Mouse (Mus musculus) stomach, postnatal 0 days (tissue): ENCODE data around the gene Pofut1. TPM values are rescaled to one million over a fixed set of nuclear protein-coding genes. Genes with fewer than 3 reads are reported as not detected.
"Not testable (repeated sequence)": the region's sequence is repeated elsewhere in the genome, so short reads cannot be mapped to it uniquely, and the experiment has no call there.

Source experiments
- ATAC-seq: fragments of 200-750 bp; cut with Nextera tagmentation; 2 replicates; pipeline ENCODE4 v1.8.0; 2017; ENCODE audit not compliant: low FRiP score, low TSS enrichment
- DNase-seq: peaks from one replicate; pipeline ENCODE4 v3.0.0-alpha.2; 2016; ENCODE audit warnings: low spot score
- H3K27ac ChIP-seq: fragments of 300-500 bp; sonication (generic); replicated peaks from 2 replicates; pipeline ENCODE4 v1.5.1; 2014; ENCODE audit warnings: mild to moderate bottlenecking, control low read depth
- H3K27me3 ChIP-seq: fragments of 300-500 bp; sonication (generic); 2 replicates; pipeline ENCODE4 v1.6.1; 2014; ENCODE audit warnings: low read length; ENCODE audit not compliant: control insufficient read depth, insufficient read depth
- H3K36me3 ChIP-seq: fragments of 300-500 bp; sonication (generic); 2 replicates; pipeline ENCODE4 v1.6.1; 2014; ENCODE audit warnings: low read length, mixed read lengths; ENCODE audit not compliant: control insufficient read depth, insufficient read depth
- H3K4me1 ChIP-seq: fragments of 300-500 bp; sonication (generic); replicated peaks from 2 replicates; pipeline ENCODE4 v1.6.1; 2014; ENCODE audit warnings: antibody characterized with exemption; ENCODE audit not compliant: control insufficient read depth, insufficient read depth
- H3K4me2 ChIP-seq: fragments of 300-500 bp; sonication (generic); replicated peaks from 2 replicates; pipeline ENCODE4 v1.6.1; 2014; ENCODE audit warnings: low read depth, mild to moderate bottlenecking, control low read depth, moderate library complexity
- H3K4me3 ChIP-seq: fragments of 300-500 bp; sonication (generic); 2 replicates; pipeline ENCODE4 v1.5.1; 2014; ENCODE audit warnings: low read depth, low read length, control low read depth
- H3K9ac ChIP-seq: fragments of 300-500 bp; sonication (generic); 2 replicates; pipeline ENCODE4 v1.6.1; 2014; ENCODE audit warnings: mild to moderate bottlenecking, low read length, control low read depth, mixed read lengths
- H3K9me3 ChIP-seq: fragments of 300-500 bp; sonication (generic); 2 replicates; pipeline ENCODE4 v1.6.1; 2016; ENCODE audit warnings: low read length; ENCODE audit not compliant: control insufficient read depth
- CTCF ChIP-seq: IDR thresholded peaks from 2 replicates; pipeline ENCODE4 v1.5.1; 2016; ENCODE audit warnings: antibody characterized with exemption, low read depth, mild to moderate bottlenecking, moderate library complexity
- EP300 ChIP-seq: optimal IDR thresholded peaks from 2 replicates; pipeline ENCODE3; 2016; ENCODE audit warnings: antibody characterized with exemption
- WGBS: fragments of 180-500 bp; shearing (Covaris S2); extraction: QIAGEN DNeasy Blood & Tissue Kit; methylation state at CpG from one replicate; pipeline ENCODE4 v1.1.7; 2014; 5-methylcytosine and 5-hydroxymethylcytosine counted together
- polyA plus RNA-seq: library from polyadenylated mRNA; unstranded; fragments of >200 nt; fragmentation: Nextera tagmentation; extraction: Ambion mirVana; gene quantifications from 2 replicates; pipeline ENCODE4 v1.2.1, GENCODE M21; 2015

Gene Pofut1
- polyA plus RNA-seq, 1 experiment from 2014 or later: 2.6 TPM

DNA sequence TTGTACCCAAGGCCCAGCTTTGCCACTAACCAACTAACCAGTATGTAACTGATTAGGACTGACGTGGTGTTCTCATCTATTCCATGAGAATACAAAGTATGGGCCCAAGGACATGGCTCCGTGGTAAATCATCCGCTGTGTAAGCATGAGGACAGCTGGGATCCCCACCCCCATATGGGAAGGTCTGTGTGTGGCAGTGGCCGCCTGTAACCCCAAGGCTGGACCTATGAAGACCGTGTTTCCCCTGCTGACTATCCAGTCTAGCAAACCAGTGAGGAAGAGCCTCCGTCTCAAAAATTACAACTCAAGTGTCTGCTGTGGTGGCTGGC, 33.5 kb downstream of the Pofut1 start:
- no peaks in the 10 kb centered on the region for H3K4me1 ChIP-seq
- TF ChIP-seq CTCF (no peak), EP300 (no peak)
- H3K27me3 ChIP-seq: no peaks in the 10 kb centered on the region
- WGBS: 69% methylated on average over 6 of the region's 6 CpGs
- no peak overlapping the region for H3K9ac ChIP-seq
- no peaks in the 10 kb centered on the region for H3K9me3 ChIP-seq
- no peak overlapping the region for H3K27ac ChIP-seq
- DNase-seq: no peak
- H3K36me3 ChIP-seq: no peaks in the 10 kb centered on the region
- no peak overlapping the region for H3K4me3 ChIP-seq
- ATAC-seq: no peak
- no peak overlapping the region for H3K4me2 ChIP-seq

GRCm38 (mm10) chr2:153275577-153275976, 34.2 kb downstream of the Pofut1 start:
- DNase-seq, H3K36me3 ChIP-seq, H3K27me3 ChIP-seq, H3K9me3 ChIP-seq, H3K9ac ChIP-seq, H3K27ac ChIP-seq, H3K4me2 ChIP-seq, H3K4me1 ChIP-seq, ATAC-seq, H3K4me3 ChIP-seq: not testable (repeated sequence)
- WGBS: 74% methylated on average over 3 of the region's 3 CpGs

DNA sequence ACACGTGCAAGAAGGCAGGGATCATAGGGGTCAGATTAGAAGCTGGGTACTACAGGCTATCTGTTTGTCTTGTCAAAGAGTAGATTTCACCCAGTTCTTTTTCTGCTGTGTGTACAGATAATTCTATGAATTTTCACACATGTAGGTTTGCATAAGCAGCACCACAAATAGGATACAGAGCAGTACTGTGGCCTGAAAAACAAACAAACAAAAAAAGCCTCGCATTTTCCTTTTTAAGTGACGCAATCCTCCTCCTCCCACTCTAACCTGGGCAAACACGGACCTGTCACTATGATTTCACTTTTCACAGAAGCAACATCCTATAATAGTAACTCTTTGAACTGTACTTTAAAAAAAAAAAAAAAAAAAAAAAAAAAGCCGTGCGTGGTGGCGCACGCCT, 35.1 kb downstream of the Pofut1 start:
- Histone ChIP-seq H3K9ac (no peak overlapping the region), H3K9me3 (no peaks in the 10 kb centered on the region), H3K4me2 (no peak overlapping the region), H3K4me3 (no peak overlapping the region), H3K27ac (no peak overlapping the region), H3K4me1 (no peaks in the 10 kb centered on the region), H3K36me3 (no peaks in the 10 kb centered on the region), H3K27me3 (no peaks in the 10 kb centered on the region)
- TF ChIP-seq CTCF (no peak), EP300 (no peak)
- DNase-seq (no peak), ATAC-seq (no peak)
- 84% methylated on average over 8 of the region's 8 CpGs for WGBS

DNA sequence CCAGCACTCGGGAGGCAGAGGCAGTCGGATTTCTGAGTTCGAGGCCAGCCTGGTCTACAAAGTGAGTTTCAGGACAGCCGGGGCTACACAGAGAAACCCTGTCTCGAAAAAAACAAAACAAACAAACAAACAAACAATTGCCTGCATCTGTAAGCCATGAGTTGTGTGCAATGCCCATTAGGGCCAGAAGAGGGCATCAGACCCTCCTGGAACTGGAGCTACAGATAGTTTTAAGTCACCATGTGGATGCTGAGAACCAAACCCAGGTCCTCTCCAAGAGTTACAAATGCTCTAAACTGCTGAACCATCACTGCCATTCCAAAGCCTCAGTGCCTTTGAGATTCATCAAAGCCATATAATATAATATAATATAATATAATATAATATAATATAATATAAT, 35.5 kb downstream of the Pofut1 start:
- H3K27ac ChIP-seq, H3K9ac ChIP-seq, H3K36me3 ChIP-seq, H3K4me3 ChIP-seq, ATAC-seq, H3K4me1 ChIP-seq, H3K9me3 ChIP-seq, DNase-seq, H3K4me2 ChIP-seq, H3K27me3 ChIP-seq: not testable (repeated sequence)
- WGBS: 92% methylated on average over 5 of the region's 5 CpGs
- peak; percentile 14; the same call in 1 of the 2 replicates for TF ChIP-seq CTCF

GRCm38 (mm10) chr2:153278357-153278756, 37.0 kb downstream of the Pofut1 start:
- H3K4me1 ChIP-seq: no peaks in the 10 kb centered on the region

DNA sequence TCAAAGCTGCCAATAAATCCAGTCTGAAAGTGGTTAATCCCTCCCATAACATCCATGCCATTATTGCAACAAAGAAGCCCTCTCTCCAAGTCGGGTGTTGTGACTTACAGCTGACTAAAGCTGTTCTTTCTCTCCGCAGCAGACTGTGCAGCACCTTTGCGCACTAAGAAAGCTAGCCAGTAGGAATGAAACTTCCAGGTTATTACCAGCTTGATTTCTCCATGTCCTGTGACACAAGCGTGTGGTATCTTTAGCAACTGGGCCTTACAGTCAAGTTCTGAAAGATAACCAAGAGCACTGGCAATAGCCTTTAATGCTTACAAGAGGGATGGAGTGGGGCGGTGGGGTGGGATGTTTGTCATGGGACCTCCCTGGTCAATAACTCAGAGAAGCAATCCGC, 42.6 kb downstream of the Pofut1 start:
- no peak for ATAC-seq
- 85% methylated on average over 6 of the region's 6 CpGs for WGBS
- no peaks in the 10 kb centered on the region for H3K4me1 ChIP-seq

More at GRCm38 (mm10) chr2:153278357-153278756, 37.0 kb downstream of the Pofut1 start:
- no peaks in the 10 kb centered on the region for H3K36me3 ChIP-seq
- DNase-seq (no peak), ATAC-seq (no peak)
- H3K4me3 ChIP-seq: no peak overlapping the region
- WGBS: 82% methylated on average over 5 of the region's 5 CpGs
- no peak overlapping the region for H3K27ac ChIP-seq
- H3K9ac ChIP-seq: no peak overlapping the region
- no peaks in the 10 kb centered on the region for H3K9me3 ChIP-seq
- no peak overlapping the region for H3K4me2 ChIP-seq
- TF ChIP-seq CTCF (no peak), EP300 (no peak)
- no peaks in the 10 kb centered on the region for H3K27me3 ChIP-seq

More for the DNA sequence above, 42.6 kb downstream of the Pofut1 start:
- no peak for DNase-seq
- no peak for TF ChIP-seq CTCF
- Histone ChIP-seq H3K36me3 (no peaks in the 10 kb centered on the region), H3K9ac (no peak overlapping the region), H3K27ac (no peak overlapping the region), H3K27me3 (no peaks in the 10 kb centered on the region), H3K4me3 (no peak overlapping the region), H3K9me3 (no peaks in the 10 kb centered on the region), H3K4me2 (no peak overlapping the region)
